Mouse (Mus musculus): Measurements from ENCODE around the gene Vps39.

- TF ChIP-seq POLR2A (IDR thresholded peaks at IDR 0.05; ENCODE audit: low read depth, low read length) (no peak), CTCF (IDR thresholded peaks at IDR 0.05; ENCODE audit: borderline replicate concordance, insufficient read depth, low read length) (no peak)
Measured at GRCm38 (mm10) chr2:120296160-120296559, 56.8 kb downstream of the Vps39 start.

Measured in embryonic fibroblast, embryonic 13.5 days (primary cell).